Comparison of ENCODE assay signal across 11 mouse cellular contexts in genomic region chr12:69893927-69894326, GRCm38 (mm10). TPM values are rescaled to one million over a fixed set of nuclear protein-coding genes. Genes with fewer than 3 reads are reported as not detected.
DNase-seq lines count a peak whose midpoint lies in the region; ATAC-seq and TF ChIP-seq lines count a peak whose summit lies in the region.
"Had no signal": no experiment of that assay in that cellular context is flagged by ENCODE, and none has a peak within 500 bp of the region (broad histone marks: within the 10 kb centered on the region; RNA-seq: fewer than 3 reads in every experiment).

No protein-coding gene starts in this region.

- no peaks in the 10 kb centered on the region for H3K9me3 ChIP-seq in hindbrain, embryonic 10.5 days
- no peaks in the 10 kb centered on the region for H3K9me3 ChIP-seq in hindbrain, embryonic 11.5 days (ENCODE audit: control insufficient read depth, low read length)
- no peaks in the 10 kb centered on the region for H3K9me3 ChIP-seq in hindbrain, postnatal 0 days (ENCODE audit: low read length)
- H3K9me3 ChIP-seq: limb, embryonic 15.5 days had no signal

- no peaks in the 10 kb centered on the region for H3K36me3 ChIP-seq in hindbrain, embryonic 10.5 days
- H3K36me3 ChIP-seq in hindbrain, embryonic 11.5 days (ENCODE audit: control insufficient read depth, insufficient read depth, low read length): no peaks in the 10 kb centered on the region
- no peaks in the 10 kb centered on the region for H3K36me3 ChIP-seq in hindbrain, postnatal 0 days (ENCODE audit: insufficient read depth, low read length)
- H3K36me3 ChIP-seq: limb, embryonic 15.5 days had no signal

- ATAC-seq in hindbrain, embryonic 11.5 days (ENCODE audit: low FRiP score): no peak
- ATAC-seq in hindbrain, postnatal 0 days: no peak

- no peak overlapping the region for H3K27ac ChIP-seq in hindbrain, embryonic 10.5 days
- no peak overlapping the region for H3K27ac ChIP-seq in hindbrain, embryonic 11.5 days (ENCODE audit: low read depth, low read length)
- H3K27ac ChIP-seq in hindbrain, postnatal 0 days: peak overlapping the region; percentile 97; the same call in 1 of the 2 replicates

- DNase-seq in hindbrain, embryonic 10.5 days (ENCODE audit: low spot score): peak; percentile 10
- no peak for DNase-seq in hindbrain, embryonic 11.5 days (ENCODE audit: low spot score)
- DNase-seq in A20 (ENCODE audit: low read depth, low spot score): peak; percentile 40
- DNase-seq in ES-CJ7 (ENCODE audit: low read depth, low spot score): peak; percentile 31
- no peak for DNase-seq in hindbrain, postnatal 0 days (ENCODE audit: low spot score)
- DNase-seq in left cerebral cortex, postnatal 25 days (ENCODE audit: low spot score in 2 of 2): no peak
- DNase-seq in c-Kit-positive CD71-positive TER-119-positive erythroid progenitor cells, embryonic 14.5 days (ENCODE audit: low spot score): no peak
- DNase-seq: cerebellum, adult 11-12 months; gastrocnemius, postnatal 14 days; kidney, adult 9 months had no signal

- no peaks in the 10 kb centered on the region for H3K27me3 ChIP-seq in hindbrain, embryonic 10.5 days (ENCODE audit: insufficient read depth, poor library complexity, severe bottlenecking)
- H3K27me3 ChIP-seq in hindbrain, embryonic 11.5 days (ENCODE audit: control insufficient read depth, insufficient read depth, low read length): no peaks in the 10 kb centered on the region
- no peaks in the 10 kb centered on the region for H3K27me3 ChIP-seq in hindbrain, postnatal 0 days (ENCODE audit: insufficient read depth, low read length)
- H3K27me3 ChIP-seq: limb, embryonic 15.5 days had no signal

- WGBS in hindbrain, embryonic 10.5 days: 68% methylated on average over 6 of the region's 6 CpGs
- 66% methylated on average over 6 of the region's 6 CpGs for WGBS in hindbrain, embryonic 11.5 days
- WGBS in hindbrain, postnatal 0 days: 66% methylated on average over 6 of the region's 6 CpGs

- H3K4me2 ChIP-seq in hindbrain, embryonic 11.5 days (replicated peaks; ENCODE audit: low read depth, low read length): no peak overlapping the region
- H3K4me2 ChIP-seq in hindbrain, postnatal 0 days (ENCODE audit: low read depth, low read length): peak overlapping the region; percentile 71

- H3K4me3 ChIP-seq in hindbrain, embryonic 10.5 days: no peak overlapping the region
- no peak overlapping the region for H3K4me3 ChIP-seq in hindbrain, embryonic 11.5 days (ENCODE audit: low read depth, low read length)
- H3K4me3 ChIP-seq in hindbrain, postnatal 0 days (ENCODE audit: low read length): peak overlapping the region; percentile 94; the same call in 1 of the 2 replicates

- TF ChIP-seq CTCF in hindbrain, postnatal 0 days (IDR thresholded peaks at IDR 0.05; ENCODE audit: low read depth): peak; percentile 35; the same call in 1 of the 2 replicates

- H3K4me1 ChIP-seq in hindbrain, embryonic 10.5 days (replicated peaks): peaks cover 32% of the 10 kb centered on the region
- no peaks in the 10 kb centered on the region for H3K4me1 ChIP-seq in hindbrain, embryonic 11.5 days (replicated peaks; ENCODE audit: control insufficient read depth, insufficient read depth, low read length)
- H3K4me1 ChIP-seq in hindbrain, postnatal 0 days (ENCODE audit: insufficient read depth, low read length): peaks cover 14% of the 10 kb centered on the region; the same call in 1 of the 2 replicates

- intact Hi-C loops in left cerebral cortex, postnatal 25 days (cut with DNase I): loop anchor here (2.0 to 5.0 kb wide), 3 partner anchors 37 to 161 kb away; no protein-coding TSS in a partner anchor

- no peak overlapping the region for H3K9ac ChIP-seq in hindbrain, embryonic 11.5 days (ENCODE audit: low read depth, low read length)
- no peak overlapping the region for H3K9ac ChIP-seq in hindbrain, postnatal 0 days (replicated peaks; ENCODE audit: low read length)

RNA-seq across cellular contexts. Expression of gene Map4k5, which starts 0.9 kb away (rescaled TPM):
- polyA plus RNA-seq in hindbrain, embryonic 10.5 days (2016; fragmentation: Nextera tagmentation; extraction: Ambion mirVana): 23.2 and 25.2 TPM in 2 replicates
- 37.9 and 38.4 TPM in 2 replicates for polyA plus RNA-seq in hindbrain, embryonic 11.5 days (2014; fragmentation: Nextera tagmentation; extraction: Ambion mirVana)
- 30.9 and 32.3 TPM in 2 replicates for total RNA-seq in hindbrain, postnatal 0 days (2014; rRNA removed)
- 17.1 and 19.5 TPM in 2 replicates for polyA plus RNA-seq in hindbrain, postnatal 0 days (2015; fragmentation: Nextera tagmentation; extraction: Ambion mirVana)
- 10 to 100 TPM; 41.7 to 46.2 TPM for total RNA-seq in left cerebral cortex, postnatal 25 days (2021)

RNA-seq across cellular contexts. Expression of gene Atl1, which starts 1.5 kb away (rescaled TPM):
- 22.5 and 45.8 TPM in 2 replicates for polyA plus RNA-seq in hindbrain, embryonic 10.5 days (2016; fragmentation: Nextera tagmentation; extraction: Ambion mirVana)
- polyA plus RNA-seq in hindbrain, embryonic 11.5 days (2014; fragmentation: Nextera tagmentation; extraction: Ambion mirVana): 54.7 and 59.5 TPM in 2 replicates
- 130 and 143 TPM in 2 replicates for total RNA-seq in hindbrain, postnatal 0 days (2014; rRNA removed)
- polyA plus RNA-seq in hindbrain, postnatal 0 days (2015; fragmentation: Nextera tagmentation; extraction: Ambion mirVana): 145 and 151 TPM in 2 replicates
- total RNA-seq in left cerebral cortex, postnatal 25 days (2021): 100 to 1,000 TPM; 236 to 246 TPM

Comparison
In these comparisons a context has a peak if more than half of its experiments do, and no peak if none do; other contexts are left out.
1. DNase-seq: peak in hindbrain, embryonic 10.5 days (single experiment), A20 (single experiment) and ES-CJ7 (single experiment); none in hindbrain, embryonic 11.5 days (single experiment), hindbrain, postnatal 0 days (single experiment), left cerebral cortex, postnatal 25 days (0 of 2) and c-Kit-positive CD71-positive TER-119-positive erythroid progenitor cells, embryonic 14.5 days (single experiment).